Mouse (Mus musculus) MEL (cell line): ENCODE data around the gene Nelfb.

ENCODE experiments used
- CTCF ChIP-seq, 3 experiments: IDR thresholded peaks in 2 of 3; conservative IDR thresholded peaks in 1 of 3; 2 replicates each; pipeline ENCODE4 v1.5.1; 2011 to 2012; ENCODE audit warnings: low read length in 3 of 3, low read depth in 2 of 3, mild to moderate bottlenecking in 2 of 3, improper control_type of control experiment in 1 of 3, inconsistent platforms in 1 of 3, mixed read lengths in 1 of 3, moderate library complexity in 1 of 3; ENCODE audit not compliant: control insufficient read depth in 1 of 3, insufficient read depth in 1 of 3, poor library complexity in 1 of 3, severe bottlenecking in 1 of 3
- EP300 ChIP-seq, 2 experiments: IDR thresholded peaks; 2 replicates each; pipeline ENCODE4 v1.6.1; 2011; ENCODE audit warnings: improper control_type of control experiment in 2 of 2, low read length in 2 of 2, low read depth in 1 of 2, mild to moderate bottlenecking in 1 of 2
- MAX ChIP-seq: IDR thresholded peaks from 2 replicates; pipeline ENCODE4 v1.6.1; 2011; ENCODE audit warnings: low read length, improper control_type of control experiment
- NELFE ChIP-seq: IDR thresholded peaks from 2 replicates; pipeline ENCODE4 v1.6.1; 2011; ENCODE audit warnings: low read depth, low read length, improper control_type of control experiment
- POLR2A ChIP-seq, 2 experiments: IDR thresholded peaks; 2 replicates each; pipeline ENCODE4 v1.6.1; 2011 to 2012; ENCODE audit warnings: low read length in 2 of 2, mild to moderate bottlenecking in 2 of 2, control low read depth in 1 of 2, improper control_type of control experiment in 1 of 2, low read depth in 1 of 2, moderate library complexity in 1 of 2; ENCODE audit not compliant: control insufficient read depth in 1 of 2, insufficient read depth in 1 of 2, poor library complexity in 1 of 2
- TCF12 ChIP-seq: IDR thresholded peaks from 2 replicates; pipeline ENCODE4 v1.6.1; 2014; ENCODE audit warnings: low read depth, mild to moderate bottlenecking, inconsistent platforms, low read length, improper control_type of control experiment, moderate library complexity

- no peak for TF ChIP-seq POLR2A (IDR thresholded peaks at IDR 0.05; ENCODE audit: control insufficient read depth in 1 of 2, insufficient read depth in 1 of 2, low read depth in 1 of 2, low read length in 2 of 2, poor library complexity in 1 of 2)
- TF ChIP-seq TCF12: no peak
- TF ChIP-seq MAX: no peak
- TF ChIP-seq EP300 (IDR thresholded peaks at IDR 0.05; ENCODE audit: low read depth in 1 of 2, low read length in 2 of 2): no peak
- TF ChIP-seq NELFE: no peak
- no peak for TF ChIP-seq CTCF (IDR thresholded peaks at IDR 0.05 in 2 of 3, conservative IDR thresholded peaks at IDR 0.05 in 1 of 3; ENCODE audit: control insufficient read depth in 1 of 3, insufficient read depth in 1 of 3, low read depth in 2 of 3, low read length in 3 of 3, poor library complexity in 1 of 3, severe bottlenecking in 1 of 3)
These were observed 19.7 kb upstream of the Nelfb start for GRCm38 (mm10) chr2:25231038-25231437.
